Mouse (Mus musculus) R1 (cell line): ENCODE results near the gene Dmrt1.
A peak's percentile ranks its signal among the peaks of the same experiment; 100 is the strongest.

Source experiments
- DNase-seq: peaks from one replicate; pipeline ENCODE4 v3.0.0-alpha.2; 2018; ENCODE audit warnings: low read depth, low spot score

Gene Dmrt1

GRCm38 (mm10) chr19:25505360-25506196, at the start of gene Dmrt1:
Gene Dmrt1 (plus strand): TSS chr19:25505618.
- peak; percentile 68 for DNase-seq

- no peak for DNase-seq
Measured at GRCm38 (mm10) chr19:25460760-25461159, 44.7 kb upstream of the Dmrt1 start.

GRCm38 (mm10) chr19:25461553-25462320, 43.7 kb upstream of the Dmrt1 start:
- DNase-seq = no peak

GRCm38 (mm10) chr19:25475806-25476205, 29.6 kb upstream of the Dmrt1 start:
- DNase-seq = peak; percentile 61

- peak; percentile 92 for DNase-seq
Measured at GRCm38 (mm10) chr19:25479152-25479669, 26.2 kb upstream of the Dmrt1 start.

GRCm38 (mm10) chr19:25480820-25481219, 24.6 kb upstream of the Dmrt1 start:
- peak; percentile 30 for DNase-seq

- DNase-seq = peak; percentile 91
Measured at GRCm38 (mm10) chr19:25486561-25486960, 18.9 kb upstream of the Dmrt1 start.

GRCm38 (mm10) chr19:25487350-25487749, 18.1 kb upstream of the Dmrt1 start:
- DNase-seq = peak; percentile 84

GRCm38 (mm10) chr19:25488546-25488945, 16.9 kb upstream of the Dmrt1 start:
- DNase-seq = peak; percentile 95

- DNase-seq = peak; percentile 67
Measured at GRCm38 (mm10) chr19:25489546-25489945, 15.9 kb upstream of the Dmrt1 start.

- DNase-seq = no peak
Measured at GRCm38 (mm10) chr19:25497434-25497833, 8.0 kb upstream of the Dmrt1 start.

GRCm38 (mm10) chr19:25504878-25505277, 540 bp upstream of the Dmrt1 start:
- DNase-seq = no peak

- DNase-seq = peak; percentile 50
Measured at GRCm38 (mm10) chr19:25506616-25507015, 1.2 kb downstream of the Dmrt1 start.

GRCm38 (mm10) chr19:25514986-25515530, 9.6 kb downstream of the Dmrt1 start:
- DNase-seq = peak; percentile 51

GRCm38 (mm10) chr19:25524156-25524555, 18.7 kb downstream of the Dmrt1 start:
- peak; percentile 68 for DNase-seq

- peak; percentile 36 for DNase-seq
Measured at GRCm38 (mm10) chr19:25525726-25526125, 20.3 kb downstream of the Dmrt1 start.

- no peak for DNase-seq
Measured at GRCm38 (mm10) chr19:25529673-25530072, 24.3 kb downstream of the Dmrt1 start.

GRCm38 (mm10) chr19:25545714-25546340, 40.4 kb downstream of the Dmrt1 start:
- DNase-seq = peak; percentile 73

GRCm38 (mm10) chr19:25547086-25547643, 41.7 kb downstream of the Dmrt1 start:
- DNase-seq = no peak

GRCm38 (mm10) chr19:25550346-25550745, 44.9 kb downstream of the Dmrt1 start:
- DNase-seq = no peak

- DNase-seq = no peak
Measured at GRCm38 (mm10) chr19:25551053-25551452, 45.6 kb downstream of the Dmrt1 start.
